Mouse (Mus musculus): ENCODE results near the gene Wbp11. TPM values are rescaled to one million over a fixed set of nuclear protein-coding genes. Genes with fewer than 3 reads are reported as not detected.

Gene Wbp11
- polyA plus RNA-seq, 1 experiment = 72.3 TPM

DNA sequence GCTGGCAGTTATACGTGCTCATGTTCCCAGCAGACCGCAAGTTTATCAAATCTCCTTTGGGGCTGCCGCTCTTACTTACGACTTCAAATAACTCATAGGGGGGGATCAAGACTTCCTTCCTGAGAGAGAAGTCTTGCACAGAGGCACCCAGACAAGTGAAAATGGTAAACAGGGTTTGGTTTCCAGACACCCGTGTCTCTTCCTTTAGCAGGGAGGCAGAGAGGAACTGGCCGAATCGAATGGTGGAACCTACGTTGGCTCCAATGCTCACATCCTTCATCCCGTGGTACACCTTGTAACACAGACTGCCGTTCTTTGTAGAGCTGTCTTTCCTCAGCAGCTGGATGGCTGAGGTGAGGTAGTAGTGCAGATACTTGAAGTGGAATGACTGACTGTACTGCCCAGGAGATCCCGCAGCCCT lies 26.3 kb upstream of the Wbp11 start:
- DNase-seq = peak; percentile 69
- WGBS = 7% methylated on average over 11 of the region's 11 CpGs
- H3K27me3 ChIP-seq (ENCODE audit: control insufficient read depth, insufficient read depth, low read length) = no peaks in the 10 kb centered on the region
- no peaks in the 10 kb centered on the region for H3K36me3 ChIP-seq (ENCODE audit: control insufficient read depth, insufficient read depth, low read length)
- H3K27ac ChIP-seq (ENCODE audit: control insufficient read depth, insufficient read depth, low read length) = peak overlapping the region; percentile 100
- H3K4me3 ChIP-seq (ENCODE audit: control insufficient read depth, insufficient read depth, low read length) = peak overlapping the region; percentile 28
- TF ChIP-seq POLR2A (IDR thresholded peaks at IDR 0.05; ENCODE audit: control insufficient read depth, extremely low read depth, insufficient read depth, low read length, poor library complexity) (peak; percentile 39; the same call in 1 of the 2 replicates), CTCF (IDR thresholded peaks at IDR 0.05; ENCODE audit: borderline replicate concordance, control insufficient read depth, extremely low read depth, insufficient read depth, low read length, poor library complexity) (no peak)
- peaks cover 53% of the 10 kb centered on the region for H3K4me1 ChIP-seq (replicated peaks; ENCODE audit: control insufficient read depth, insufficient read depth, low read length)

DNA sequence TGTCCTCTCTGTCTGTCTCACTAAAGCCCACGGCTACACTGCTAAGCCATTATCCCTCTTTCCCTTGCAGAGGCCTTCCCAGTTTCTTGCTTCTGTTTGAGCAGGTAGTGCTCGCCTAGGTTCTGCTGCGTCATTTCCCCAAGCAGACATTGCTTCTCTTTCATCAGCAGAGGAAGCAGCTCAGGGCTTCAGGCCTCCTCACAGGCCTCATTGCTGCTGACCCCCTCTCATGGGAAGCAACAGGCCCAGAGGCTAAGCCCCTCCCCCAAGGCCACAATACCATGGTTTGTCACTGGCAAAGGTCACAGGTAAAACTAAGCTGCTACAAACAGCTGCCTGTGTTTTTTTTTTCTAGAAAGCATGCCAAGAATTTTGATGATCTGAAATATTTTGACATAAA lies 24.7 kb upstream of the Wbp11 start:
- H3K27me3 ChIP-seq (ENCODE audit: control insufficient read depth, insufficient read depth, low read length) = no peaks in the 10 kb centered on the region
- DNase-seq = peak; percentile 42
- TF ChIP-seq POLR2A (IDR thresholded peaks at IDR 0.05; ENCODE audit: control insufficient read depth, extremely low read depth, insufficient read depth, low read length, poor library complexity) = no peak
- no peak for TF ChIP-seq CTCF (IDR thresholded peaks at IDR 0.05; ENCODE audit: borderline replicate concordance, control insufficient read depth, extremely low read depth, insufficient read depth, low read length, poor library complexity)
- H3K36me3 ChIP-seq (ENCODE audit: control insufficient read depth, insufficient read depth, low read length) = no peaks in the 10 kb centered on the region
- no peak overlapping the region for H3K4me3 ChIP-seq (ENCODE audit: control insufficient read depth, insufficient read depth, low read length)
- WGBS = 28% methylated on average over 3 of the region's 3 CpGs
- peaks cover 52% of the 10 kb centered on the region for H3K4me1 ChIP-seq (replicated peaks; ENCODE audit: control insufficient read depth, insufficient read depth, low read length)
- peak overlapping the region; percentile 54 for H3K27ac ChIP-seq (ENCODE audit: control insufficient read depth, insufficient read depth, low read length)

DNA sequence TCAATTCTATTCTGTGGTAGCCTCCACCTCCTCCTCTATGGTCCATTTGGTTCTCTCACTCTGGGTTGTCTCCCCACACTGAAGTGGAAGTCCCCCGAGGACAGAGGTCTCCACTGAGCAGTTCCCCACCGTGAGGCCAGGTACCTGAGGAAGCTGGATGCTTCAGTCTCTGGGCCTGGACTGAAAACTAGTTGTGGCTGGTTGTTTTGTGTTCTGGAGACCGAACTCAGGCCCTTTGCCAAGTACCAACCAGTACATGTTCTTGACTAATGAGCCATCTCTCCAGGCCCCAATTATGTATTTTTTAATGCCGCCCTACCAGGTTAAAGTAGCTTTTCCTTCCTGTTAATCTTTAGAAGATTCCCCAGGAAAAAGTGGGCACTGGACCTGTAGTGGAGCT lies 24.3 kb upstream of the Wbp11 start:
- peak overlapping the region; percentile 54 for H3K27ac ChIP-seq (ENCODE audit: control insufficient read depth, insufficient read depth, low read length)
- DNase-seq = no peak
- no peaks in the 10 kb centered on the region for H3K27me3 ChIP-seq (ENCODE audit: control insufficient read depth, insufficient read depth, low read length)
- no peaks in the 10 kb centered on the region for H3K36me3 ChIP-seq (ENCODE audit: control insufficient read depth, insufficient read depth, low read length)
- 72% methylated on average over 4 of the region's 4 CpGs for WGBS
- peaks cover 48% of the 10 kb centered on the region for H3K4me1 ChIP-seq (replicated peaks; ENCODE audit: control insufficient read depth, insufficient read depth, low read length)
- no peak overlapping the region for H3K4me3 ChIP-seq (ENCODE audit: control insufficient read depth, insufficient read depth, low read length)
- TF ChIP-seq CTCF (IDR thresholded peaks at IDR 0.05; ENCODE audit: borderline replicate concordance, control insufficient read depth, extremely low read depth, insufficient read depth, low read length, poor library complexity) (no peak), POLR2A (IDR thresholded peaks at IDR 0.05; ENCODE audit: control insufficient read depth, extremely low read depth, insufficient read depth, low read length, poor library complexity) (no peak)

DNA sequence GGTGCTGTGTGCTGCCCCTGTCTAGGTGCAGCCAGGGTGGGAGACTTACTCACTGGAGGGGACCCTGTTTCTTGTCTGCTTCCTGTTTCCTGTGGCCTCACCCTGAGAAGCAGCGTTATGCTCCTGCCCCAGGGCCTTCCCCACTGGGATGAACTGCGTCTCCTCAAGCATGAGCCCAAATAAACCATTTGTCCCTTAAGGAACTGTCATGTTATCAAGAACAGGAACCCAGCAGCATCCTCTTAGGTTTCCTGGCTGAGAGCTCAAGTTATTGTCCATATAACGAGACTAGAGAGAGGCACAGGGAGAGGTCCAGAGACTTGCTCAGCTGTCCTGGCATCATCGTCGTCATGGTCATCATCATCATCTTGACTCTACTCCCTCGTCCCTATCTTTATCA lies 22.2 kb upstream of the Wbp11 start:
- no peaks in the 10 kb centered on the region for H3K27me3 ChIP-seq (ENCODE audit: control insufficient read depth, insufficient read depth, low read length)
- 75% methylated on average over 6 of the region's 6 CpGs for WGBS
- no peaks in the 10 kb centered on the region for H3K36me3 ChIP-seq (ENCODE audit: control insufficient read depth, insufficient read depth, low read length)
- TF ChIP-seq CTCF (IDR thresholded peaks at IDR 0.05; ENCODE audit: borderline replicate concordance, control insufficient read depth, extremely low read depth, insufficient read depth, low read length, poor library complexity) (no peak), POLR2A (IDR thresholded peaks at IDR 0.05; ENCODE audit: control insufficient read depth, extremely low read depth, insufficient read depth, low read length, poor library complexity) (no peak)
- DNase-seq = no peak
- H3K27ac ChIP-seq (ENCODE audit: control insufficient read depth, insufficient read depth, low read length) = no peak overlapping the region
- H3K4me3 ChIP-seq (ENCODE audit: control insufficient read depth, insufficient read depth, low read length) = no peak overlapping the region
- peaks cover 34% of the 10 kb centered on the region for H3K4me1 ChIP-seq (replicated peaks; ENCODE audit: control insufficient read depth, insufficient read depth, low read length)

DNA sequence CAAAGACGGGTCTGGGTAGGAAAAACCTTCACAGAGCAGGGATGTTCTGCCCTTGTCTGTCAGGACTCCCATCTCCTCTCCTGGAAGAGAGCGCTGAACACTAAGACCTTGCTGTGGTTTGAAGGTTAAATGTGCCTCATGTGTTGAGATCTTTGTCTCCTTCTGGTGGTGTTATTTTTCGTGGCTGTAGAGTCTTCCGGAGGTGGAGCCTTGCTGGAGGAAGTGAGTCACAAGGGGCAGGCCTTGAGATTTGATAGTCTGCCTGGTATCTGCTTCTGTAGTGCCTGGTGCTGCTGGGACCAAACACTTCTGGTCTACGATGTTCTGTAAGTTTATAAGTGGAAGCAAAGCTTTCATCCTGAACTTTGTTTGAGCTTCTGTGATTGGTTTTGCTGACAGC lies 20.9 kb upstream of the Wbp11 start:
- H3K36me3 ChIP-seq (ENCODE audit: control insufficient read depth, insufficient read depth, low read length) = no peaks in the 10 kb centered on the region
- WGBS = 80% methylated on average over 5 of the region's 5 CpGs
- H3K27ac ChIP-seq (ENCODE audit: control insufficient read depth, insufficient read depth, low read length) = no peak overlapping the region
- H3K4me3 ChIP-seq (ENCODE audit: control insufficient read depth, insufficient read depth, low read length) = no peak overlapping the region
- no peaks in the 10 kb centered on the region for H3K27me3 ChIP-seq (ENCODE audit: control insufficient read depth, insufficient read depth, low read length)
- TF ChIP-seq CTCF (IDR thresholded peaks at IDR 0.05; ENCODE audit: borderline replicate concordance, control insufficient read depth, extremely low read depth, insufficient read depth, low read length, poor library complexity) = no peak
- no peak for TF ChIP-seq POLR2A (IDR thresholded peaks at IDR 0.05; ENCODE audit: control insufficient read depth, extremely low read depth, insufficient read depth, low read length, poor library complexity)
- H3K4me1 ChIP-seq (replicated peaks; ENCODE audit: control insufficient read depth, insufficient read depth, low read length) = peaks cover 26% of the 10 kb centered on the region
- no peak for DNase-seq

DNA sequence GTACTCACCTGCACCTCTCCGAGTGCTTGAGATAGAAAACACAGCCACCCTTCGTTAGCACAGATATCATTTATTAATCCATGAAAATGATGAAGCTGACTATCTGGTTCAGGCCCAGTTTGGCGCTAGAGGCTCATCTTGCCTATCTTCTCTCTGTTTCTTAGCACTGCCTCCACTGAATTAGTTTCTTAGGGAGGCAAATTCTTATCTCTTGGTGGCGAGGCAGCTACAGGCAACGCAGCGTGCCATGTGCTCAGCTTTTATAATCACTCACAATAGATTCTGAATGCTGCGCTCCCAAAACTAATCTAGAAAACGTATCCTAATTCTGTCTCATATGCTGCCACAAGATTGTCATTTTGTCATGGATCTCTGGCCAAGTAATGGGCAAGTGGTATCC lies 20.4 kb upstream of the Wbp11 start:
- H3K4me1 ChIP-seq (replicated peaks; ENCODE audit: control insufficient read depth, insufficient read depth, low read length) = peaks cover 24% of the 10 kb centered on the region
- no peak for DNase-seq
- H3K27me3 ChIP-seq (ENCODE audit: control insufficient read depth, insufficient read depth, low read length) = no peaks in the 10 kb centered on the region
- no peaks in the 10 kb centered on the region for H3K36me3 ChIP-seq (ENCODE audit: control insufficient read depth, insufficient read depth, low read length)
- TF ChIP-seq POLR2A (IDR thresholded peaks at IDR 0.05; ENCODE audit: control insufficient read depth, extremely low read depth, insufficient read depth, low read length, poor library complexity) = no peak
- TF ChIP-seq CTCF (IDR thresholded peaks at IDR 0.05; ENCODE audit: borderline replicate concordance, control insufficient read depth, extremely low read depth, insufficient read depth, low read length, poor library complexity) = no peak
- H3K27ac ChIP-seq (ENCODE audit: control insufficient read depth, insufficient read depth, low read length) = no peak overlapping the region
- 96% methylated on average over 8 of the region's 8 CpGs for WGBS
- H3K4me3 ChIP-seq (ENCODE audit: control insufficient read depth, insufficient read depth, low read length) = no peak overlapping the region

DNA sequence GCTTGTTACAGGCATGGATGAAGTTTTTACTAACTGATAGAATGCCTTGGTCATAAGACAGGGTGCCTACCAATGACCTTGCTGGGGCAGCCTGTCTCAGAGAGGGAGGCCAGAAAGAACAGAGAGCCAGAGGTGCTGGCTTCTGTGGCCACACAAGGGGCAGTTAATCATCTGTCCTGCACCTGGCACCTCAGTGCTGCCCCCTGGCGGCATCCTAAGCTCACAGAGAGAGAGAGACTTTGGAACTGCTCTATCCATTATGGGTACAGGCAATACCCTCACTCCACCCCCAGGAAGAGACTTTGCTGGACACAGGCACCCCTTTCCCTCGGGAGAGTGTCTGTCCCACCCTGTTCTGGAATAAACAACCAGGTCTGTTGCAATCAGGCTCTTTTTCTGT lies 19.8 kb upstream of the Wbp11 start:
- peaks cover 22% of the 10 kb centered on the region for H3K4me1 ChIP-seq (replicated peaks; ENCODE audit: control insufficient read depth, insufficient read depth, low read length)
- peak; percentile 63 for DNase-seq
- no peak for TF ChIP-seq POLR2A (IDR thresholded peaks at IDR 0.05; ENCODE audit: control insufficient read depth, extremely low read depth, insufficient read depth, low read length, poor library complexity)
- TF ChIP-seq CTCF (IDR thresholded peaks at IDR 0.05; ENCODE audit: borderline replicate concordance, control insufficient read depth, extremely low read depth, insufficient read depth, low read length, poor library complexity) = peak; percentile 84; the same call in 1 of the 2 replicates
- no peak overlapping the region for H3K27ac ChIP-seq (ENCODE audit: control insufficient read depth, insufficient read depth, low read length)
- H3K4me3 ChIP-seq (ENCODE audit: control insufficient read depth, insufficient read depth, low read length) = no peak overlapping the region
- 39% methylated on average over 2 of the region's 2 CpGs for WGBS
- H3K36me3 ChIP-seq (ENCODE audit: control insufficient read depth, insufficient read depth, low read length) = no peaks in the 10 kb centered on the region
- H3K27me3 ChIP-seq (ENCODE audit: control insufficient read depth, insufficient read depth, low read length) = no peaks in the 10 kb centered on the region
